Mouse (Mus musculus): ENCODE data around the gene Arl6.
A peak's percentile ranks its signal among the peaks of the same experiment; 100 is the strongest.

The Arl6 gene

GRCm38 (mm10) chr16:59639102-59639691, at the start of gene Arl6:
Gene Arl6 (minus strand): TSS chr16:59639391.
- peak; percentile 91 to 93 for DNase-seq

- no peak for DNase-seq
These were observed 45.9 kb upstream of the Arl6 start for GRCm38 (mm10) chr16:59685135-59685534.

GRCm38 (mm10) chr16:59683434-59683833, 44.2 kb upstream of the Arl6 start:
- peak; percentile 12 to 46 for DNase-seq

GRCm38 (mm10) chr16:59682216-59682891, 43.2 kb upstream of the Arl6 start:
- DNase-seq, result no peak

GRCm38 (mm10) chr16:59666938-59667337, 27.7 kb upstream of the Arl6 start:
- no peak for DNase-seq

GRCm38 (mm10) chr16:59643766-59644165, 4.6 kb upstream of the Arl6 start:
- no peak for DNase-seq

GRCm38 (mm10) chr16:59639985-59640384, 794 bp upstream of the Arl6 start:
- DNase-seq, result no peak

GRCm38 (mm10) chr16:59634598-59634997, 4.6 kb downstream of the Arl6 start:
- DNase-seq, result no peak

GRCm38 (mm10) chr16:59621554-59621953, 17.6 kb downstream of the Arl6 start:
- DNase-seq, result no peak

- peak; percentile 15 to 53 for DNase-seq
These were observed 22.0 kb downstream of the Arl6 start for GRCm38 (mm10) chr16:59617167-59617566.

- DNase-seq, result no peak
These were observed 23.5 kb downstream of the Arl6 start for GRCm38 (mm10) chr16:59615675-59616074.

GRCm38 (mm10) chr16:59610750-59611149, 28.4 kb downstream of the Arl6 start:
- no peak for DNase-seq

GRCm38 (mm10) chr16:59604078-59604781, 35.0 kb downstream of the Arl6 start:
- no peak for DNase-seq

GRCm38 (mm10) chr16:59600311-59601251, 38.6 kb downstream of the Arl6 start, which contains the start of gene Crybg3:
Gene Crybg3 (minus strand): TSS chr16:59600979.
- peak; percentile 87 to 89 for DNase-seq

GRCm38 (mm10) chr16:59599411-59600265, 39.6 kb downstream of the Arl6 start:
- DNase-seq, result no peak

GRCm38 (mm10) chr16:59598997-59599396, 40.2 kb downstream of the Arl6 start:
- no peak for DNase-seq

GRCm38 (mm10) chr16:59597256-59597655, 41.9 kb downstream of the Arl6 start:
- DNase-seq, result peak in 1 of 2 experiments; percentile 56

- DNase-seq, result no peak
These were observed 44.5 kb downstream of the Arl6 start for GRCm38 (mm10) chr16:59594714-59595113.

GRCm38 (mm10) chr16:59590790-59591189, 48.4 kb downstream of the Arl6 start:
- DNase-seq, result no peak

- DNase-seq, result no peak
These were observed 50.7 kb downstream of the Arl6 start for GRCm38 (mm10) chr16:59588351-59589025.

GRCm38 (mm10) chr16:59587816-59588215, 51.4 kb downstream of the Arl6 start:
- no peak for DNase-seq
